Mouse (Mus musculus) heart, postnatal 25 days (tissue): Measurements from ENCODE around the gene Ros1. TPM values are rescaled to one million over a fixed set of nuclear protein-coding genes. Genes with fewer than 3 reads are reported as not detected.

ENCODE experiments used
- DNase-seq: peaks from one replicate; pipeline ENCODE4 v3.0.0; 2022; ENCODE audit warnings: low spot score
- intact Hi-C: fragments of 180-260 bp; cut with DNase I; formaldehyde crosslinking; loops from one replicate; pipeline ENCODE4 v1.15.1; 2025
- total RNA-seq, 2 experiments: library from RNA; stranded (reverse); gene quantifications; 2 replicates each; pipeline ENCODE4 v1.2.3; 2021

The Ros1 gene
- total RNA-seq, 2 experiments from 2014 or later = not detected

GRCm38 (mm10) chr10:52165376-52165775 lies 29.7 kb downstream of the Ros1 start:
- intact Hi-C loops = no loop called here

DNA sequence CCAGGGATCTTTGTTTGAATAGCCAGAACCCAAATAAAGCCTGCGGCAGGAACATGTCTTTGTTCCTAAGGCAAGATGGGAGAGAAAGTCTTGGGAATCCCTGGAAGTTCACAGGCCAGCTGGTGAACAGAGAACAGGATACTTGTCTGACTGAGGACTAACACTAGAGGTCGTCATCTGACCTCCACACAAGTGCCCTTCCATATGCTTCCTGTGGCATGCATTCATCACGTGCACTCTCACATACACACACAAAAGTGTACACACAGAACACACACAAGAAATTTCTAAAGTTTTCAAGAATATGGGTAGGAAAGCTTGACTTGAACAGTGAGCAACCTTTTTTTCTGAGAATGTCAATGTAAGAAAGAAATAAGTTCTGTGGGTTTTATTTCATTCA lies 34.4 kb downstream of the Ros1 start:
- no peak for DNase-seq
- intact Hi-C loops = no loop called here

More at GRCm38 (mm10) chr10:52165376-52165775, 29.7 kb downstream of the Ros1 start:
- DNase-seq = no peak

- intact Hi-C loops = no loop called here
- no peak for DNase-seq
Observed at GRCm38 (mm10) chr10:52159704-52160103, 35.3 kb downstream of the Ros1 start.

DNA sequence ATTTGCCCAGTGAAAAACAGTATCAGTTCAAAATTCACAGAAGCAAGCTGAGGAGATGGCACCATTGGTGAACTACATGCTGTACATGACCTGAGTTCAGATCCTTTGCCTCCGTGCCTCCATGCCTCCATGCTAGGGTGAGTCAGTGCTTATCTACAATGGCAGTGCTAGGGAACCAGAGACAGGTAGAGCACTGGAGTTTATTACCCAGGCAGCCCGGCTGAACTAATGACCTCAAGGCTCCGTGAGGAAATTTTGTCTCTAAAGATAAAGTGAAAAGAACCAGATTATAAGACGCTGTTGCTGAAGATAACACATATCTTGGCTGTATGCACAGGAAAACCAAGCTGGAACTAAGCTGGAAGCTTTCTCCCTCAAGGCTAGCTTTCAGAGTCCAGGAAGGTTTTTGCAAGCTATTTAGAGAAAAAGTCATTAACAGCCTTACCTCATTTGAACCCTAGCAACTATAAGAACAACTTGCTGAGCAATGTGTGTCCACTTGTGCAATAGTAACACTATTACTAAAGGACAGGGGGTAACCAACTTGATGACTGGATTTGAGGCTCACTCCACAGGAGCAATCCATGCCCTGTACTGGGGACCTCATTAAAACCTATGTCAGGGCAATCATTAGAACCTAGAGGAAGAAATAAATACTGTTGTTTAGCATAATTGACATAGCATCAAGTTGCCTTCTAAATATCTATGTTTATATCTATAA lies 61.5 kb downstream of the Ros1 start:
- intact Hi-C loops = no loop called here
- no peak for DNase-seq

DNA sequence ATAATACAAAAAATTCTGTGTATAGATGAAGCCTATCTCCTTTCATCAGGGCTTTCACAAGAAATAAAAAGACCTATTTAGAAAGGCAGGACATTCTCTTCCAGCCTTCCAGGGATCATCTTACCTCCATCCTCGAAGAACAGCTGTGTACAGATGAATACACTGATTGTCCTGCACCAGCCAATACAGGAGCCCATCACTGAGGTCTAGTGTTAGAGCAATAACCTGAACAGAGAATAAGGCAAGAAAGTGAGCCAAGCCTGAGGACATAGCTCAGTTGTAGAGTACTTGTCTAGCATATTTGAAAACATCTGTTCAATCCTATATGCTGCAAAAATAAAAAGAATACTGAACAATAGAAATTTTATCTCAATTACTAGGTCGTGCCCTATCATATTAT lies 64.3 kb downstream of the Ros1 start:
- intact Hi-C loops = no loop called here

GRCm38 (mm10) chr10:52128874-52129412 lies 66.1 kb downstream of the Ros1 start:
- DNase-seq = no peak

More for the DNA sequence above, 64.3 kb downstream of the Ros1 start:
- no peak for DNase-seq

DNA sequence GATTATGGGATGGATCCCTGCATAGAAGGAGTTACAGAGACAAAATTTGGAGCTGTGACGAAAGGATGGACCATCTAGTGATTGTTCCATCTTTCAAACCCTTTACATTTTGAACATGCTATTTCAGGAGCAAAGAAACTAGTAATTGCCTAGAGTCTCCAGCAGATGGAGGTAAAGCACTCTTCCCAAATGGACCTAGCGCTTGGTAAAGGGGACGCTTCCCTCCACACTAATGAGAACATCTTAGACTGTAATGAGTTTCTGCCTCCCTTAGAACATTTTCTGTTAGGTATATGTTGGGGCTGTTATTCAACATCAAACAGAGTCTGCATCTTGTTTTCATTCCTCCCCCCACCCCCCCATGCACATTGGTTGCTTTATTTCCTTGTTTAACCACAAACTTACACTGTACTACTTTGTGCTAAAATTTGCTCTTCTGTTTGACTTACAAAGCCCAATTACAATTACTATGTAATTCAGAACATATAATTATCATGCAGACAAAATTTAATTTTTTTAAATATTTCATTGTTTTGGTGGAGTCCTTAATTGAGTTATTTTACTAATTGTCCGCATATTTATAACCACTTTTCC lies 88.8 kb downstream of the Ros1 start:
- no peak for DNase-seq
- intact Hi-C loops = loop anchor here (5.0 kb wide), 1 partner anchor 281 kb away; the partner anchor contains the start of gene Nepn

More at GRCm38 (mm10) chr10:52128874-52129412, 66.1 kb downstream of the Ros1 start:
- intact Hi-C loops = no loop called here

GRCm38 (mm10) chr10:52101273-52101672 lies 93.8 kb downstream of the Ros1 start:
- intact Hi-C loops = loop anchor here (5.0 kb wide), 1 partner anchor 231 kb away; no protein-coding TSS in a partner anchor

GRCm38 (mm10) chr10:52092181-52092580 lies 102.9 kb downstream of the Ros1 start:
- intact Hi-C loops = no loop called here
- no peak for DNase-seq

More at GRCm38 (mm10) chr10:52101273-52101672, 93.8 kb downstream of the Ros1 start:
- no peak for DNase-seq

DNA sequence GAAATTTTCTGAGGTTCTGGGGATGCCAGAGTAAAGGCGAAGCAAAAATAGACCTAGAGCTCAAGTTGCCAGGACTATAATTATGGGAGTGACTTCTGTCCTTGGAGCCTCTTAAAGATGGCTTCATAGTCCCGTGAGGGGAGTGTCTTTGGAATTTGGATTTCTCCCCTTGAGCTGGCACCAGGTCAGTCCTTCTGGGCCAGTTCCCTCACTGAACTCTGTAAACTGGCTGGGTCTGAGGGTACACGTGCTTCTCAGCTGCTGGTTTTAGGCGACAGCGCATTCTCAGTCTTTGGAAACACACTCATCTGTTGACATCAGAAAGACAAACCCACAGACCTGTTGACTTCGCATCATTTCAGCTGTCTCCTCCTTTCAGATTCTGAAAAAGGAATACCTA lies 108.4 kb downstream of the Ros1 start:
- DNase-seq = no peak
- intact Hi-C loops = no loop called here

- intact Hi-C loops = loop anchor here (2.0 kb wide), 1 partner anchor 280 kb away; no protein-coding TSS in a partner anchor
- DNase-seq = no peak
Observed at GRCm38 (mm10) chr10:52072482-52072881, 122.6 kb downstream of the Ros1 start.

- no peak for DNase-seq
- intact Hi-C loops = no loop called here
Observed at GRCm38 (mm10) chr10:52048287-52048686, 146.8 kb downstream of the Ros1 start.

- no peak for DNase-seq
- intact Hi-C loops = no loop called here
Observed at GRCm38 (mm10) chr10:52043086-52043485, 152.0 kb downstream of the Ros1 start.

DNA sequence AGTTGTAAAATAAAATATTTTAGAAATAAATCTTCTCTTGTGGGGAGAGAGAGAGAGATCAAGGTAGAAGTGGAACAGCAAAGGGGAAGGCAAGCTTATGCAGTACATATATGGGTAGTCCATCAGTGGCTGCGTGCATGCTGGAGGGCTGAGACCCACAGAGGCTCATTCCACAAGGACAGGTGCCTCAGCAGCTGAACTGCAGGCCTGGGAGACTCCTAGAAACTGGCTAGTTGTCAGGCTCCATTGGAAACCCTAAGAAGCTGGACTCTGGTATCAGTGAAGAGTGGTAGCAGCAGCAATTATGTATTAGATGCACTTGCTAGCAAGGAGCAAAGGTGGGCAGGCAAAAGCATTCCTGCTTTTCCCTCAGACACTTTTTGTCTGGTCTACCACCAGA lies 155.7 kb downstream of the Ros1 start:
- intact Hi-C loops = no loop called here
- DNase-seq = no peak

GRCm38 (mm10) chr10:52033729-52034128 lies 161.3 kb downstream of the Ros1 start:
- DNase-seq = no peak
- intact Hi-C loops = no loop called here

DNA sequence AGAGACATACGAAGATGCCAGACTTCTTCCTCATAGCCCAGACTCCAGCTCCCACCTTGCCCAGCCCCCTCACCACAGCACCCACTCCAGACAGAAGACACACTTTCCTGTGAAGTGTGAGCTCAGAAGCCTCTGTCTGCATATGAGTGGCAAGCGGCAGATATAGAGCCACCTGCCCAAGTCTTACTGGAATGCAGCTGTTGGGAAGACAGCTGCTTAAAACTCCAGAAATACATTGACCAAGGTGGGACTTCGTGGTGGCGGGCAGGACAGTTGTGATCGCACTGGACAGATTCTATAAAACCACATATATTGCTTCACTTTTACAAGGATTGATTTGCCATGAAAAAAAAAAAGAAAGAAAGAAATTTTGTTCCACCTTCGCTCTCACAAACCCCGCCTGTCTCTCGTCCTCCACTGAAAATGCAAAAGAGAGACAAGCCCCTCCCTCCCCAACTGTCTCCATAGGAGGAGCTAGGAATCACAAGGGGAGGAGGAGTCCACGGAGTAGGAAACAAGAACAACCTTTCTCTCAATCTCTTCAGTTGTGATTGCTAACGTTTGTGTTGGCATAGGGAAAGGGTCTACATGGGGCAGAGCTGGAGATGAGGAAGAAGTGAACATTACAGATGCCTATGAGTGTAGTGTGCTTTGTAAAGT lies 165.5 kb downstream of the Ros1 start:
- DNase-seq = no peak
- intact Hi-C loops = loop anchor here (10.0 kb wide), 1 partner anchor 1135 kb away; the partner anchor contains the start of gene Sim1

DNA sequence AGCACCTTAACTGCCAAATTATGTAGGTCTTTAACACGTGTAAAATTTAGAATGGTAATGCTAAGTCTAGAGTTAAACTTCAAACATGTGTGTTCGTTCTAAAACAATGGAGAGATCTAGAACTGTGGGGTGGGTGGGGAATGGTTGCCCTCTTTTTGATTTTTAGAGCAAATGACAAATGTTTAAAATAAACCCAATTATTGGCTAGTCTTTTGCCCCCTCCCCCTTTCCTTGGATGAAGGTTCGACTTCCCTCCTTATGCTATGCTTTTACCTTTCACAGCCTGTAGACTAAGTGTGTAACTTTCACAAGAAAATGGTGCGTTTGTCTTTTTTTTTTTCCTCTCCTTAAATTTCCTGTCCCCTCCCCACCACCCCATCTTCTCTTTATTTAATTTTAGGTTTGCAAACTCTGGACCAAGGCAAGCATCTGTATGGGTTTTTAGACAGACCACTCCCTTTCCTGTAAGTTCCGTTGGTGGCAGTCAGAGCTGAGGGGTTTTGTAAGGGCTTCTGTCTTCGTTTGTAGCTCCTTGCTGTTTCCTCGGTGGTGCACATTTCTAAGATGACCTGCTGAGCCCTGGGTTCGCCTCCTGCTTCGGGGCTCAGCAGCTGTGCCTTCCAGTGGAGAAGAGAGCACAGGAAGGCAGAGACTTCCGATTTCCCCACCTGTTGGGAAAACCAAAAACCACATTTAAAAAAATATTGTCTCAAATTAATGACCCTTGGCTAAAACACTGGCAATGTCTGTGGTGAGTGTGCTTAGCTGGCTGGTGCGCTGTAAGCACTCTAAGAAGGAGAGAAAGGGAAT lies 166.3 kb downstream of the Ros1 start:
- intact Hi-C loops = loop anchor here (10.0 kb wide), 1 partner anchor 1134 kb away; the partner anchor contains the start of gene Sim1
- DNase-seq = no peak

DNA sequence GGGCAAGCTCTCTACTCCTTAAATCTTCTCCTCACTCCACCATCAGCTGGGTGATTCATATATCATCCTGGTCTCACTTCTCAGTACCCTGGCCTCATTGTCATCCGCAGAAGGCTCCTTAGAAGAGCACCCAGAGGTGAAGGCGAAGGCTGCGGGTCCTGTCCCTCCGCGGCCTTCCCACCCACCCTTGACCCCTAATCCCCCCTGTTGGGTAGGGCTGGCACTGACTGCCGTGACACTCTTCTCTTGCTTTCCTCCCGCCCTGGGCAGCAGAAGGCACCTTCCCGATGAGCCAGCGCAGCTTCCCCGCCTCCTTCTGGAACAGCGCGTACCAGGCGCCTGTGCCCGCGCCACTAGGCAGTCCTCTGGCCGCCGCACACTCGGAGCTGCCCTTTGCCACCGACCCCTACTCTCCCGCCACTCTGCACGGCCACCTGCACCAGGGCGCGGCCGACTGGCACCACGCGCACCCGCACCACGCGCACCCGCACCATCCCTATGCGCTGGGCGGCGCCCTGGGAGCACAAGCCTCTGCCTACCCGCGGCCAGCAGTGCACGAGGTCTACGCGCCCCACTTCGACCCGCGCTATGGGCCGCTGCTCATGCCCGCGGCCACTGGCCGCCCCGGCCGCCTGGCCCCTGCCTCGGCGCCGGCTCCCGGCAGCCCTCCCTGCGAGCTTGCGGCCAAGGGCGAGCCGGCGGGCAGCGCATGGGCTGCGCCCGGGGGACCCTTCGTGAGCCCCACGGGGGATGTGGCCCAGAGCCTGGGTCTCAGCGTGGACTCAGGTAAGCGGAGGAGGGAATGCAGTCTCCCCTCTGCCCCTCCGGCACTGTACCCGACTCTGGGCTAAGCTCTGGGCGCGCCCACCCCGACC lies 167.6 kb downstream of the Ros1 start:
- DNase-seq = no peak
- intact Hi-C loops = loop anchor here (10.0 kb wide), 1 partner anchor 1133 kb away; the partner anchor contains the start of gene Sim1
